Mouse (Mus musculus) ES-E14 (cell line): ENCODE measurements around the gene Trim10.

Experiments
- CHD2 ChIP-seq: IDR thresholded peaks from 2 replicates; pipeline ENCODE4 v1.6.1; 2014; ENCODE audit warnings: mild to moderate bottlenecking, low read depth, low read length, inconsistent platforms
- HCFC1 ChIP-seq: IDR thresholded peaks from 2 replicates; pipeline ENCODE4 v1.6.1; 2012; ENCODE audit warnings: low read length, inconsistent platforms, borderline replicate concordance; ENCODE audit not compliant: insufficient read depth
- MAFK ChIP-seq: IDR thresholded peaks from 2 replicates; pipeline ENCODE4 v1.6.1; 2014; ENCODE audit warnings: mild to moderate bottlenecking, low read depth, low read length, inconsistent platforms; ENCODE audit not compliant: insufficient read depth
- ZNF384 ChIP-seq: IDR thresholded peaks from 2 replicates; pipeline ENCODE4 v1.6.1; 2012; ENCODE audit warnings: low read depth, low read length, inconsistent platforms

DNA sequence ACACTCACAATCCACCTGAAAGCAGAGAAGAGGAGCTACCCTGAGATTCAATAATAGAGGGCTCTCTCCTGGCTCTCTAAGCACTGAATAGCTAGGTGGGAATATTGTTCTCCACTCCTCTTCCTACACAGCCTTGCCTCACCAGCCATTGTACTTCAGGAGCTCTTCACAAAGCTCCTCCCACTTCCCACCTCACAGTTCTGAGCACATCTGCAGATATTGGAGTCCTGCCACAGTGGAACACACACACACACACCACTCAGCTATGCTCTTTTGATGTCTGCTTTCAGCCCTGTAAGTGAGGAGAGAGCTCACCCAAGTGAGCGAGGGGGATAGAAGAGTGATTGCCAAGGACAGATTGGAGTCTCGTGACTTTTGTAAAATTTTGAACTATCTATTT lies 14.0 kb downstream of the Trim10 start:
- TF ChIP-seq HCFC1 (no peak), ZNF384 (no peak), MAFK (no peak), CHD2 (no peak)
